Mouse (Mus musculus): ENCODE measurements around the gene Slc27a3.
A peak's percentile ranks its signal among the peaks of the same experiment; 100 is the strongest.

DNA sequence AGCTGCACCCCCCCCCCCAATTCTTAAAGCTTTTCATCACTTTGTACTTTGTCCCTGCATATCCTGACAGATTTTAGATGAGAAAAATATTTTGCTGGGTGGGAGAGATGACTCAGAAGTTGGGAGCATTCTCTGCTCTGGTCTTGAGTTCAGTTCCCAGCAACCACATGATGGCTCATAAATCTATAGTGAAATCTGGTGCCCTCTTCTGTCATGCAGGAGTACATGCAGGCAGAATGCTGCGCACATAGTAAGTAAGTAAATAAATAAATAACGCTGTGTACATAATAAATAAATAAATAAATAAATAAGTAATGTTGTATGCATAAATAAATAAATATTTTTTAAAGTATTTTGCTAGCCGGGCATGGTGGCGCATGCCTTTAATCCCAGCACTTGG, 41.9 kb downstream of the Slc27a3 start:
- no peak for TF ChIP-seq ZMIZ1 (IDR thresholded peaks at IDR 0.05; ENCODE audit: low read depth, low read length)
- no peak for TF ChIP-seq JUN (IDR thresholded peaks at IDR 0.05; ENCODE audit: insufficient read depth, low read depth, low read length)
- peak in 1 of 2 experiments; percentile 14; a peak in 1 of 4 replicates for TF ChIP-seq CTCF (conservative IDR thresholded peaks at IDR 0.05 in 1 of 2, IDR thresholded peaks at IDR 0.05 in 1 of 2; ENCODE audit: low read depth in 2 of 2, low read length in 2 of 2)
- no peak for TF ChIP-seq MEF2A (IDR thresholded peaks at IDR 0.05; ENCODE audit: borderline replicate concordance, low read depth, low read length)
- TF ChIP-seq MYC (IDR thresholded peaks at IDR 0.05; ENCODE audit: low read depth, low read length) = no peak
- TF ChIP-seq IRF4 (IDR thresholded peaks at IDR 0.05; ENCODE audit: low read depth, low read length) = no peak
- TF ChIP-seq MXI1 (IDR thresholded peaks at IDR 0.05; ENCODE audit: low read depth, low read length) = no peak
- TF ChIP-seq SMC3 (IDR thresholded peaks at IDR 0.05; ENCODE audit: low read depth, low read length) = no peak
- TF ChIP-seq ETS1 (conservative IDR thresholded peaks at IDR 0.05; ENCODE audit: low read depth, low read length) = no peak
- no peak for TF ChIP-seq HCFC1 (IDR thresholded peaks at IDR 0.05; ENCODE audit: low read depth, low read length)
- no peak for TF ChIP-seq NELFE (IDR thresholded peaks at IDR 0.05; ENCODE audit: low read depth, low read length)
- TF ChIP-seq EP300 (IDR thresholded peaks at IDR 0.05; ENCODE audit: low read length) = no peak
- no peak for TF ChIP-seq CHD1 (IDR thresholded peaks at IDR 0.05; ENCODE audit: low read depth, low read length)
- no peak for TF ChIP-seq USF1 (IDR thresholded peaks at IDR 0.05; ENCODE audit: low read depth, low read length)

All from CH12.LX (cell line).